Mouse (Mus musculus) olfactory bulb, adult 2 months (tissue): ENCODE measurements around the gene Zfp706.

ENCODE experiments used
- CTCF ChIP-seq: fragments of 200-500 bp; IDR thresholded peaks from 2 replicates; pipeline ENCODE4 v1.5.1; 2012; ENCODE audit warnings: low read depth, mild to moderate bottlenecking, low read length, moderate library complexity; ENCODE audit not compliant: insufficient read depth
- POLR2A ChIP-seq: fragments of 200-500 bp; IDR thresholded peaks from 2 replicates; pipeline ENCODE4 v1.6.1; 2012; ENCODE audit warnings: mild to moderate bottlenecking, low read depth, low read length, moderate library complexity; ENCODE audit not compliant: insufficient read depth

DNA sequence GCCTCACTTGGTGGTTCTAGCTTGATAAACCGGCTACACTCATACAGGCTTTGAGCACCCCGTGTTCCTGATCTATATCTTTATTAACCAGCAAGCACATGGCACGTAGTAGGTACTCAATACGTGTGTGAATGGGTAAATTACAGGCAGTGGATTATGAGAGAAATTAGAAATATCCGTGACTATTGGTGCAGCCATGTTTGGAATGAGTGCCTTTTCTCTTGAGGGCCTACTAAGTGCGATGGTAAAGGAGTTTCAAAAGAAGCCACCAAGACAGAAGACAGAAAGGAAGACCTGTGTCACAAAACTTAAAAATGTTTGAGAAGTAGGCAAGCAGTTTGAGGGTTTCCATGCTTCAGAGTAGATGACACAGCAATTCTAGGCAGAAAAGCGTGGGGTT, 4.3 kb upstream of the Zfp706 start:
- TF ChIP-seq CTCF: no peak
- no peak for TF ChIP-seq POLR2A
